Mouse (Mus musculus) lung, adult 2 months (tissue): Measurements from ENCODE around the gene Kcnj10. TPM values are rescaled to one million over a fixed set of nuclear protein-coding genes. Genes with fewer than 3 reads are reported as not detected.

Experiments
- DNase-seq: peaks from one replicate; pipeline ENCODE4 v3.0.0; 2022
- H3K4me1 ChIP-seq: fragments of 200-500 bp; 2 replicates; pipeline ENCODE4 v1.6.1; 2011; ENCODE audit warnings: low read length; ENCODE audit not compliant: control insufficient read depth, insufficient read depth
- H3K4me3 ChIP-seq: fragments of 200-500 bp; replicated peaks from 2 replicates; pipeline ENCODE3; 2011; ENCODE audit warnings: low read depth, mild to moderate bottlenecking, control low read depth, low read length; ENCODE audit errors: extremely low read depth
- CTCF ChIP-seq: fragments of 200-500 bp; IDR thresholded peaks from 2 replicates; pipeline ENCODE4 v1.5.1; 2011; ENCODE audit warnings: mild to moderate bottlenecking, low read length, control low read depth; ENCODE audit not compliant: insufficient read depth
- POLR2A ChIP-seq: fragments of 200-500 bp; IDR thresholded peaks from 2 replicates; pipeline ENCODE4 v1.6.1; 2011; ENCODE audit warnings: low read depth, mild to moderate bottlenecking, control low read depth, low read length, borderline replicate concordance; ENCODE audit errors: extremely low read depth
- WGBS: fragments of 180-500 bp; shearing (Covaris S2); methylation state at CpG from one replicate; pipeline ENCODE4 v1.1.7; 2018; 5-methylcytosine and 5-hydroxymethylcytosine counted together
- polyA plus RNA-seq: library from polyadenylated mRNA; depleted of rRNA; stranded (reverse); fragments of >200 nt; gene quantifications from 2 replicates; pipeline ENCODE4 v1.2.3, GENCODE M21; 2012

The Kcnj10 gene
- polyA plus RNA-seq, 1 experiment = 0.28 TPM

DNA sequence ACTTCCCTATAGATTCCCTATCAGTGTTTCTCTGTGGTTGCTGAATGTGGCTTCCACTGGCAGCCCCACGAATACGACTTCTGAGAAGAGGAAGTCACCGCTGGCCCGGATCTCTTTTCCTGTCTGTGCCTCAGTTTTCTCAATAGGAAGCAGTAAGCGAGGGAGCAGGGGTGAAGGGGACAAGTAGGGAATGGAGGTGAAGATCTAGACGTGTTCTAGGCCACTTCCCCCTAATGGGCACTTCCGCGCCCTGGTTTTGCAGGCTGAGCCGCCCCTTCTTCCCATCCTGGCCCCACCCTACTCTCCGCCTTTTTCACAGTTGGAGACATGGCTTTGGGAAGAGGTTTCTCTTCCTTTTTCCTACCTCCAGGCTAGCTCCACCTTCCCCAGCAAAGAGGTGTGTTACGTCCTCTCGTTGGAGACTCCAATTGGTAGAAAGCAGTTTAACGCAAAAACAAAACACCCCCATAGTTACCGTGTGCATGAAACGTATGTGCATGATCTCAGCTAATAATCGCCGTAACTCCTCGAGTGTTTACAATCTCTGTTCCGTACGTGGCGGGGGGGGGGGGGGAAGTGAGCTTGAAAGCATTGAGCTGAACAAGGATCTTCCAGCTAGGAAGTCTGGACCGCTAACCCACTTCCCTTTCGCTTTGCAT, 29.6 kb upstream of the Kcnj10 start:
- Histone ChIP-seq H3K4me1 (peaks cover 8% of the 10 kb centered on the region; the same call in 1 of the 2 replicates), H3K4me3 (peak overlapping the region; percentile 71)
- 1% methylated on average over 23 of the region's 23 CpGs for WGBS
- DNase-seq = peak; percentile 68
- TF ChIP-seq POLR2A (peak; percentile 60; the same call in 1 of the 2 replicates), CTCF (no peak)

GRCm38 (mm10) chr1:172311921-172312767, 28.9 kb upstream of the Kcnj10 start:
- TF ChIP-seq CTCF (no peak), POLR2A (peak; percentile 91; the same call in 1 of the 2 replicates)
- DNase-seq = peak; percentile 85
- Histone ChIP-seq H3K4me3 (peak overlapping the region; percentile 71), H3K4me1 (peaks cover 7% of the 10 kb centered on the region; the same call in 1 of the 2 replicates)
- WGBS = under 1% methylated on average over 44 of the region's 55 CpGs

DNA sequence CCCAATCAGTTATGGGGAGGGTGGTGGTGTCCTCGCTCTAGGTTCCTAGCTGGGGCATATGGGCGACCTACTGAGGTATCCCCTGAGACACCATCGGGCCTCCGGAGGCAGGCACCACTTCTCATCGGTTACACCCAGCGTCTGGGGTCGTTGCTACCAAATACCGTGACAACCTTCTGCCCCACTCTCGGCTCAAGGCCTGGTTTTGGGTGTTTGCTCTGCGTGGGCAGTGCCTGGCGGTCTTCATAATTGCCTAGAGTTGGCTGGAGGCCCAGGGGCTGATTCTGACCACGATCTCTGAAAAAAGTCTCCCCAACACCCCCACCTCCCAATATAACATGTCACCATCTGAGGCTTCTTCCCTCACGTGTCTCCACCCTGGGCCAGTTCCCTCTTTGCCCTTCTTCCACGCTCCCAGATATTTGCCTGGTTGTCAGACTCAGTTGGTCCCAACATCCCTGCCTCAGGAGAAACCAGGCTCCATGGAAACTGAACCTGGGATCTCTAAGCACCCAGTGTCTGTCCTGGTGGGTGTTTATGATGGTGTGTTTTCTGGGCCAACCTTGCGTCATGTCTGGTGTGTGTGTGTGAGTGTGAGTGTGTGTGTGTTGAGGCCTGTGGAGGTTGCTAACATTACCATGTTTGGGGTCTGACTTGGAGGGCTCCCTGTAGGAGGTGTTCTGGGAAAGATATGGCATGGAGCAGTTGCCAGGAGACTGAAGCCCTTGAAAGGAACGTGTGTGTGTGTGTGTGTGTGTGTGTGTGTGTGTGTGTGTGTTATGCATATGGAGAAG, 28.0 kb upstream of the Kcnj10 start:
- Histone ChIP-seq H3K4me1 (peaks cover 6% of the 10 kb centered on the region; the same call in 1 of the 2 replicates), H3K4me3 (peak overlapping the region; percentile 60)
- no peak for DNase-seq
- WGBS = 10% methylated on average over 16 of the region's 16 CpGs
- no peak for TF ChIP-seq POLR2A
- TF ChIP-seq CTCF = no peak

DNA sequence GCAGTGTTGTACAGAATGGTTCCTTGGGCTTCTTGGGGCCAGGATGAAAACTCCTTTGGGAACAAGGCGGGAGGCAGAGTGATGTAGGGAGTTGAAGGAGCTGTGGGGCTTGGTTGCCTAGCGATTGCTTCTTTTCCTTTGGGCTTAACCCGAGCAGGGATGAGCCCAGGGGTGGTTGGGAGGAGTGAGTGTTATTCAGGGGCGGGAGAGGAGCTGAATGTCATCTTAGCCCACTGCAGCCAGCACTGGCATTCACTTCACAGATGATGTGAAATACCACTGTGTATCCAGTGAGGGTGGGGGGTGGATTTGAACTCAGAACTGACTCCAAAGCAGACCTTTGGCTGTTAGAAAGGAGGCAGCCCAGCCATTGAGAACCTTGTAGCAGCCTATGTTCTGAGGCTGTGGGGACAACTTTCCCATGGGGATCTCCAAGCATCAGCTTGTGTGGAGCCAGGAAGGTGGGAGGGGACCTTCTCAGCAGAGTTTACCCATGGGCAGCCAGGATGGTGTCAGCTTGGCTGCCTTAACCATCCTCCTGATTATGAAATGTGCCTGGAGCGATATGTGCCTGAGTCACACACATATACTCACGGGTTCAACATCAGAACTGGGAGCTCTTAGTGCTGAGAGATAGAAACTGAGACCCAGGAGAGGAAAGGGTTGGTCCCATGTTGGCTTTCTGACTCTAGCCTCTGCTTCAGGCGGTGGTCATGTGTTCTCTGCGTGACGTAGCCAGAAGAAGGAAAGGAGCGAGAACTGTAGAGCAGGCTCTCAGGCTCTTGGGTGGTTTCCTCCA, 27.2 kb upstream of the Kcnj10 start:
- TF ChIP-seq CTCF (no peak), POLR2A (no peak)

GRCm38 (mm10) chr1:172314911-172315310, 26.1 kb upstream of the Kcnj10 start:
- Histone ChIP-seq H3K4me1 (peaks cover 5% of the 10 kb centered on the region; the same call in 1 of the 2 replicates), H3K4me3 (no peak overlapping the region)
- WGBS = 92% methylated on average over 3 of the region's 3 CpGs
- no peak for DNase-seq
- TF ChIP-seq CTCF = no peak
- TF ChIP-seq POLR2A = no peak

More for the DNA sequence above, 27.2 kb upstream of the Kcnj10 start:
- Histone ChIP-seq H3K4me3 (no peak overlapping the region), H3K4me1 (peaks cover 6% of the 10 kb centered on the region; the same call in 1 of the 2 replicates)
- 77% methylated on average over 10 of the region's 10 CpGs for WGBS
- no peak for DNase-seq

DNA sequence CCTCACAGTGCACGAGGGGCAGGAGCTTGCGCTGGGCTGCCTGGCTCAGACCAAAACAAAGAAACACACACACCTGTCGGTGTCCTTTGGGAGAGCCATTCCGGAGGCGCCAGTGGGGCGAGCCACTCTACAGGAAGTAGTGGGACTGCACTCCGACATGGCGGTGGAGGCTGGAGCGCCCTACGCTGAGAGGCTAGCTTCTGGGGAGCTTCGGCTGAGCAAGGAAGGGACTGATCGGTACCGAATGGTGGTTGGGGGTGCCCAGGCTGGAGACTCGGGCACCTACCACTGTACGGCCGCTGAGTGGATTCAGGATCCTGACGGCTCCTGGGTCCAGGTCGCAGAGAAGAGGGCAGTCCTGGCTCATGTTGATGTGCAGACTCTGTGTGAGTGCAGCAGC, 23.6 kb upstream of the Kcnj10 start:
- Histone ChIP-seq H3K4me1 (no peaks in the 10 kb centered on the region), H3K4me3 (no peak overlapping the region)
- DNase-seq = no peak
- 86% methylated on average over 18 of the region's 18 CpGs for WGBS
- no peak for TF ChIP-seq POLR2A
- TF ChIP-seq CTCF = no peak

DNA sequence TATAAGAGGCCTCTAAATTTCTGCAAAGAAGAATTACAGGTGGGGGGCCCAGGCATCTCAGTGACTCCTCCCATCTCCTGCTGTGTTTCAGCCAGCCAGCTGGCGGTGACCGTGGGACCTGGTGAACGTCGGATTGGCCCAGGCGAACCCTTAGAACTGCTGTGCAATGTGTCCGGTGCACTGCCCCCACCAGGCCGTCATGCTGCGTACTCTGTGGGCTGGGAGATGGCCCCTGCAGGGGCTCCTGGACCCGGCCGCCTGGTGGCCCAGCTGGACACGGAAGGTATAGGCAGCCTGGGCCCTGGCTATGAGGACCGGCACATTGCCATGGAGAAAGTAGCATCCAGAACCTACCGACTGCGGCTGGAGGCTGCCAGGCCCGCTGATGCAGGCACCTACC, 23.1 kb upstream of the Kcnj10 start:
- DNase-seq = no peak
- Histone ChIP-seq H3K4me1 (no peaks in the 10 kb centered on the region), H3K4me3 (no peak overlapping the region)
- 82% methylated on average over 15 of the region's 15 CpGs for WGBS
- no peak for TF ChIP-seq CTCF
- no peak for TF ChIP-seq POLR2A

DNA sequence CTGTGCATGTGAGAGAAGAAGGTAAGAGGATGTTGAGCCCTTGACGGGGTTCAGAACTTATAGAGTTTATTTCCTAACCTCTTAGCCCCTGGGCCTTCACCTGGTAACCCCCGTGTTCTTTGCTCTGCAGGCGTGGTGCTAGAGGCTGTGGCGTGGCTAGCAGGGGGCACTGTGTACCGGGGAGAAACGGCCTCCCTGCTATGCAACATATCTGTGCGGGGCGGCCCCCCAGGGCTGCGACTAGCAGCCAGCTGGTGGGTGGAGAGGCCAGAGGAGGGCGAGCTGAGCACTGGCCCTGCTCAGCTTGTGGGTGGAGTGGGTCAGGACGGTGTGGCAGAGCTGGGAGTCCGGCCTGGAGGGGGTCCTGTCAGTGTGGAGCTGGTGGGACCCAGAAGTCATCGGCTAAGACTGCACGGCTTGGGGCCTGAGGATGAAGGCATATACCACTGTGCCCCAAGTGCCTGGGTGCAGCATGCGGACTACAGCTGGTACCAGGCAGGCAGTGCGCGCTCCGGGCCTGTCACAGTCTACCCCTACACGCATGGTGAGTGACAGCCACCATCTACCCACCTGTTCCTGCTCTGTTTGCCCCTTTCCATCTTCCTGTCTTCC, 22.5 kb upstream of the Kcnj10 start:
- Histone ChIP-seq H3K4me1 (no peaks in the 10 kb centered on the region), H3K4me3 (no peak overlapping the region)
- TF ChIP-seq POLR2A (no peak), CTCF (no peak)
- WGBS = 89% methylated on average over 19 of the region's 19 CpGs
- no peak for DNase-seq
